Mouse (Mus musculus) kidney, adult 2 months (tissue): Measurements from ENCODE around the gene Pkp1.
A peak's percentile ranks its signal among the peaks of the same experiment; 100 is the strongest.

Source experiments
- CTCF ChIP-seq: fragments of 200-500 bp; conservative IDR thresholded peaks from 2 replicates; pipeline ENCODE4 v1.5.1; 2011; ENCODE audit warnings: low read depth, mild to moderate bottlenecking, control low read depth, low read length, moderate library complexity, mixed read lengths; ENCODE audit not compliant: insufficient read depth, insufficient read length
- POLR2A ChIP-seq: fragments of 200-500 bp; IDR thresholded peaks from one replicate; pipeline ENCODE4 v1.6.1; 2011; ENCODE audit warnings: low read depth, low read length, control low read depth

GRCm38 (mm10) chr1:135944526-135945259, 25.7 kb upstream of the Pkp1 start:
- no peak for TF ChIP-seq POLR2A
- TF ChIP-seq CTCF: peak; percentile 59
